Mouse (Mus musculus): ENCODE measurements around the gene Kcnma1.

DNA sequence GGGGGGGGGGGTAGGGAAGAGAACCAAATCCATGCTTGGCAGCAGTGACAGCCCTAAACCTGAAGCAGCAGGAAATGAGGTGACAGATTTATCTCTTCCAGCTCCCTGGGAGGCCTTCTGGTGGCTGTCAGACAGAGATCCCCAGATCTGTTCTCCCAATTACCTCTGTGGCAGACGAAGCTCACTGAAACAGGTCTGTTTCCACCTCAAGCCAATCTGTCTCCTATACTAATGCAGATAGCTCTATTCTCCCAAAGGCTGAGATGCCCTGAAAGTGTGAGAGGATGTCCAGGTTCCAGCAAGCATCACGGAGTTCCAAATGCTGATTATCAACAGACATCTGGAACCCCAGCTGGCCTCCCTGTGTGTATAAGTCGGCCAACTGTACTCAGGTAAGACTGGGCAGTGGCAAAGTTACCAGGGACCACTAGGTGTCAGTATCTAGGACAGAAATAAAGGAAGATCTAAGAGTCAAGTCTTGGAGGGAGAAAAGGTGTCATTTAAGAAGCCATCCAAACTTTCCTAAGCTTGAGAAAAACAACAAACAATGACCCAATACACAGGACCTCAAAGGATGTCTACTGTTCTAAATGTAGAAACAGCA lies 329.7 kb downstream of the Kcnma1 start:
- no peak for TF ChIP-seq POLR2A (IDR thresholded peaks at IDR 0.05; ENCODE audit: control insufficient read depth, low read depth, low read length)
- no peak for TF ChIP-seq CTCF (IDR thresholded peaks at IDR 0.05; ENCODE audit: control insufficient read depth, insufficient read depth, insufficient replicate concordance, low read depth, low read length)

All from testis, adult 2 months (tissue).